Mouse (Mus musculus): ENCODE data around the gene 4930438A08Rik.
"Not testable (repeated sequence)": the region's sequence is repeated elsewhere in the genome, so short reads cannot be mapped to it uniquely, and the experiment has no call there.

4930438A08Rik gene

GRCm38 (mm10) chr11:58274572-58274971 lies at the start of gene 4930438A08Rik:
Gene 4930438A08Rik, plus strand, starts transcription at chr11:58274799.
- DNase-seq (ENCODE audit: low spot score in 2 of 2): no peak

GRCm38 (mm10) chr11:58224872-58225271 lies 49.7 kb upstream of the 4930438A08Rik start:
- DNase-seq (ENCODE audit: low spot score in 2 of 2): not testable (repeated sequence)

GRCm38 (mm10) chr11:58225655-58226054 lies 48.9 kb upstream of the 4930438A08Rik start:
- peak; percentile 57 to 77 for DNase-seq (ENCODE audit: low spot score in 2 of 2)

- DNase-seq (ENCODE audit: low spot score in 2 of 2): no peak
Measured at GRCm38 (mm10) chr11:58226425-58226824, 48.2 kb upstream of the 4930438A08Rik start.

GRCm38 (mm10) chr11:58228021-58228420 lies 46.6 kb upstream of the 4930438A08Rik start:
- not testable (repeated sequence) for DNase-seq (ENCODE audit: low spot score in 2 of 2)

- no peak for DNase-seq (ENCODE audit: low spot score in 2 of 2)
Measured at GRCm38 (mm10) chr11:58230396-58230910, 44.1 kb upstream of the 4930438A08Rik start.

GRCm38 (mm10) chr11:58231156-58231555 lies 43.4 kb upstream of the 4930438A08Rik start:
- DNase-seq (ENCODE audit: low spot score in 2 of 2): no peak

GRCm38 (mm10) chr11:58234551-58234950 lies 40.0 kb upstream of the 4930438A08Rik start:
- not testable (repeated sequence) for DNase-seq (ENCODE audit: low spot score in 2 of 2)

GRCm38 (mm10) chr11:58235152-58235551 lies 39.4 kb upstream of the 4930438A08Rik start:
- DNase-seq (ENCODE audit: low spot score in 2 of 2): no peak

- DNase-seq (ENCODE audit: low spot score in 2 of 2): peak; percentile 28 to 67
Measured at GRCm38 (mm10) chr11:58238840-58239791, 35.5 kb upstream of the 4930438A08Rik start.

GRCm38 (mm10) chr11:58247294-58247693 lies 27.3 kb upstream of the 4930438A08Rik start:
- peak in 1 of 2 experiments; percentile 34 for DNase-seq (ENCODE audit: low spot score in 2 of 2)

- DNase-seq (ENCODE audit: low spot score in 2 of 2): no peak
Measured at GRCm38 (mm10) chr11:58249203-58249981, 25.2 kb upstream of the 4930438A08Rik start.

GRCm38 (mm10) chr11:58250550-58250949 lies 24.0 kb upstream of the 4930438A08Rik start:
- no peak for DNase-seq (ENCODE audit: low spot score in 2 of 2)

- DNase-seq (ENCODE audit: low spot score in 2 of 2): no peak
Measured at GRCm38 (mm10) chr11:58254411-58254810, 20.2 kb upstream of the 4930438A08Rik start.

GRCm38 (mm10) chr11:58257816-58258215 lies 16.8 kb upstream of the 4930438A08Rik start:
- no peak for DNase-seq (ENCODE audit: low spot score in 2 of 2)

- DNase-seq (ENCODE audit: low spot score in 2 of 2): no peak
Measured at GRCm38 (mm10) chr11:58260156-58260555, 14.4 kb upstream of the 4930438A08Rik start.

GRCm38 (mm10) chr11:58261826-58262225 lies 12.8 kb upstream of the 4930438A08Rik start:
- no peak for DNase-seq (ENCODE audit: low spot score in 2 of 2)

- DNase-seq (ENCODE audit: low spot score in 2 of 2): no peak
Measured at GRCm38 (mm10) chr11:58262336-58262735, 12.3 kb upstream of the 4930438A08Rik start.

- no peak for DNase-seq (ENCODE audit: low spot score in 2 of 2)
Measured at GRCm38 (mm10) chr11:58263516-58263915, 11.1 kb upstream of the 4930438A08Rik start.

- DNase-seq (ENCODE audit: low spot score in 2 of 2): no peak
Measured at GRCm38 (mm10) chr11:58264546-58264945, 10.1 kb upstream of the 4930438A08Rik start.

GRCm38 (mm10) chr11:58268285-58268684 lies 6.3 kb upstream of the 4930438A08Rik start:
- no peak for DNase-seq (ENCODE audit: low spot score in 2 of 2)

GRCm38 (mm10) chr11:58275756-58276155 lies 1.2 kb downstream of the 4930438A08Rik start:
- no peak for DNase-seq (ENCODE audit: low spot score in 2 of 2)
